Mouse (Mus musculus) hindbrain, embryonic 10.5 days (tissue): ENCODE measurements around the gene Atxn1. TPM values are rescaled to one million over a fixed set of nuclear protein-coding genes. Genes with fewer than 3 reads are reported as not detected.

Experiments used
- DNase-seq: peaks from one replicate; pipeline ENCODE4 v3.0.0-alpha.2; 2017; ENCODE audit warnings: low spot score
- H3K27ac ChIP-seq: fragments of 300-500 bp; sonication (generic); 2 replicates; pipeline ENCODE4 v1.5.1; 2016; ENCODE audit warnings: mild to moderate bottlenecking, moderate library complexity
- H3K27me3 ChIP-seq: fragments of 300-500 bp; sonication (generic); 2 replicates; pipeline ENCODE4 v1.6.1; 2016; ENCODE audit warnings: mild to moderate bottlenecking; ENCODE audit not compliant: poor library complexity, insufficient read depth, severe bottlenecking
- H3K36me3 ChIP-seq: fragments of 300-500 bp; sonication (generic); 2 replicates; pipeline ENCODE4 v1.6.1; 2016; ENCODE audit warnings: mild to moderate bottlenecking, moderate library complexity
- H3K4me1 ChIP-seq: fragments of 300-500 bp; sonication (generic); replicated peaks from 2 replicates; pipeline ENCODE4 v1.6.1; 2016; ENCODE audit warnings: mild to moderate bottlenecking
- H3K4me3 ChIP-seq: fragments of 300-500 bp; sonication (generic); 2 replicates; pipeline ENCODE4 v1.5.1; 2016; ENCODE audit warnings: mild to moderate bottlenecking, moderate library complexity
- H3K9me3 ChIP-seq: fragments of 300-500 bp; sonication (generic); 2 replicates; pipeline ENCODE4 v1.6.1; 2016; ENCODE audit warnings: mild to moderate bottlenecking, moderate library complexity
- WGBS: fragments of 180-500 bp; shearing (Covaris S2); methylation state at CpG from one replicate; pipeline ENCODE4 v1.1.7; 2016; 5-methylcytosine and 5-hydroxymethylcytosine counted together
- polyA plus RNA-seq: library from polyadenylated mRNA; unstranded; fragments of >200 nt; fragmentation: Nextera tagmentation; extraction: Ambion mirVana; gene quantifications from 2 replicates; pipeline ENCODE4 v1.2.1, GENCODE M21; 2016

The Atxn1 gene
- 1.7 and 2.4 TPM in 2 replicates for polyA plus RNA-seq

GRCm38 (mm10) chr13:45964853-45965593 is at the start of gene Atxn1:
Atxn1 (minus strand) TSS chr13:45965008.
- Histone ChIP-seq H3K36me3 (no peaks in the 10 kb centered on the region), H3K4me1 (peaks cover 62% of the 10 kb centered on the region), H3K4me3 (peak within 1 kb of the TSS; percentile 78), H3K27ac (peak within 1 kb of the TSS; percentile 95), H3K27me3 (peaks cover 56% of the 10 kb centered on the region), H3K9me3 (no peaks in the 10 kb centered on the region)
- WGBS: under 1% methylated on average over 53 of the region's 53 CpGs
- peak; percentile 82 for DNase-seq

GRCm38 (mm10) chr13:46011232-46011631 is 46.4 kb upstream of the Atxn1 start:
- peaks cover 22% of the 10 kb centered on the region for H3K4me1 ChIP-seq
- WGBS: 28% methylated on average over 9 of the region's 9 CpGs
- H3K9me3 ChIP-seq: no peaks in the 10 kb centered on the region
- no peaks in the 10 kb centered on the region for H3K36me3 ChIP-seq
- H3K27ac ChIP-seq: no peak overlapping the region
- H3K27me3 ChIP-seq: peaks cover 19% of the 10 kb centered on the region; the same call in 1 of the 2 replicates
- DNase-seq: no peak
- no peak overlapping the region for H3K4me3 ChIP-seq

GRCm38 (mm10) chr13:46010075-46010474 is 45.3 kb upstream of the Atxn1 start:
- H3K4me1 ChIP-seq: peaks cover 29% of the 10 kb centered on the region
- H3K27me3 ChIP-seq: peaks cover 19% of the 10 kb centered on the region; the same call in 1 of the 2 replicates
- DNase-seq: no peak
- H3K27ac ChIP-seq: no peak overlapping the region
- H3K9me3 ChIP-seq: no peaks in the 10 kb centered on the region
- no peak overlapping the region for H3K4me3 ChIP-seq
- no peaks in the 10 kb centered on the region for H3K36me3 ChIP-seq
- WGBS: 84% methylated on average over 12 of the region's 12 CpGs

- Histone ChIP-seq H3K4me1 (peaks cover 29% of the 10 kb centered on the region), H3K27ac (peak overlapping the region; percentile 69; the same call in 1 of the 2 replicates), H3K27me3 (peaks cover 19% of the 10 kb centered on the region; the same call in 1 of the 2 replicates), H3K36me3 (no peaks in the 10 kb centered on the region), H3K4me3 (peak overlapping the region; percentile 39), H3K9me3 (no peaks in the 10 kb centered on the region)
- peak; percentile 46 for DNase-seq
- WGBS: 18% methylated on average over 30 of the region's 30 CpGs
Observed at GRCm38 (mm10) chr13:46008831-46009666, 44.2 kb upstream of the Atxn1 start.

- 21% methylated on average over 4 of the region's 4 CpGs for WGBS
- peak; percentile 49 for DNase-seq
- Histone ChIP-seq H3K9me3 (no peaks in the 10 kb centered on the region), H3K4me3 (peak overlapping the region; percentile 22), H3K27me3 (peaks cover 18% of the 10 kb centered on the region; the same call in 1 of the 2 replicates), H3K4me1 (peaks cover 29% of the 10 kb centered on the region), H3K27ac (peak overlapping the region; percentile 79), H3K36me3 (no peaks in the 10 kb centered on the region)
Observed at GRCm38 (mm10) chr13:46006211-46007102, 41.6 kb upstream of the Atxn1 start.

GRCm38 (mm10) chr13:46005656-46006055 is 40.8 kb upstream of the Atxn1 start:
- Histone ChIP-seq H3K27ac (peak overlapping the region; percentile 79), H3K27me3 (0 out of 2 replicates have a peak, but pooled peaks cover 13% of the 10 kb centered on the region), H3K9me3 (no peaks in the 10 kb centered on the region), H3K36me3 (no peaks in the 10 kb centered on the region), H3K4me1 (peaks cover 26% of the 10 kb centered on the region), H3K4me3 (peak overlapping the region; percentile 22)
- no peak for DNase-seq
- 77% methylated on average over 7 of the region's 7 CpGs for WGBS

GRCm38 (mm10) chr13:46001356-46001755 is 36.5 kb upstream of the Atxn1 start:
- Histone ChIP-seq H3K27me3 (no peaks in the 10 kb centered on the region), H3K4me3 (no peak overlapping the region), H3K9me3 (no peaks in the 10 kb centered on the region), H3K27ac (no peak overlapping the region), H3K36me3 (no peaks in the 10 kb centered on the region), H3K4me1 (peaks cover 8% of the 10 kb centered on the region)
- DNase-seq: no peak
- WGBS: 90% methylated on average over 5 of the region's 5 CpGs

- WGBS: 90% methylated on average over 9 of the region's 9 CpGs
- Histone ChIP-seq H3K36me3 (no peaks in the 10 kb centered on the region), H3K27me3 (no peaks in the 10 kb centered on the region), H3K4me3 (no peak overlapping the region), H3K27ac (no peak overlapping the region), H3K9me3 (no peaks in the 10 kb centered on the region), H3K4me1 (no peaks in the 10 kb centered on the region)
- no peak for DNase-seq
Observed at GRCm38 (mm10) chr13:45992953-45993352, 28.1 kb upstream of the Atxn1 start.

- Histone ChIP-seq H3K27me3 (no peaks in the 10 kb centered on the region), H3K4me3 (no peak overlapping the region), H3K36me3 (no peaks in the 10 kb centered on the region), H3K27ac (no peak overlapping the region), H3K9me3 (no peaks in the 10 kb centered on the region), H3K4me1 (peaks cover 5% of the 10 kb centered on the region; the same call in 1 of the 2 replicates)
- no peak for DNase-seq
- 80% methylated on average over 5 of the region's 5 CpGs for WGBS
Observed at GRCm38 (mm10) chr13:45990486-45990885, 25.7 kb upstream of the Atxn1 start.

- Histone ChIP-seq H3K36me3 (no peaks in the 10 kb centered on the region), H3K9me3 (no peaks in the 10 kb centered on the region), H3K4me1 (no peaks in the 10 kb centered on the region), H3K27ac (no peak overlapping the region), H3K27me3 (no peaks in the 10 kb centered on the region), H3K4me3 (no peak overlapping the region)
- DNase-seq: no peak
- 30% methylated on average over 5 of the region's 5 CpGs for WGBS
Observed at GRCm38 (mm10) chr13:45979246-45979645, 14.4 kb upstream of the Atxn1 start.

- no peak overlapping the region for H3K4me3 ChIP-seq
- WGBS: 29% methylated on average over 1 of the region's 1 CpGs
- peak; percentile 63 for DNase-seq
Observed at GRCm38 (mm10) chr13:45976894-45977293, 12.1 kb upstream of the Atxn1 start.

GRCm38 (mm10) chr13:45974651-45975050 is 9.8 kb upstream of the Atxn1 start:
- no peak for DNase-seq
- Histone ChIP-seq H3K4me3 (no peak overlapping the region), H3K27ac (no peak overlapping the region), H3K9me3 (no peaks in the 10 kb centered on the region), H3K36me3 (no peaks in the 10 kb centered on the region), H3K4me1 (no peaks in the 10 kb centered on the region), H3K27me3 (0 out of 2 replicates have a peak, but pooled peaks cover 3% of the 10 kb centered on the region)
- WGBS: 67% methylated on average over 3 of the region's 3 CpGs

More at GRCm38 (mm10) chr13:45976894-45977293, 12.1 kb upstream of the Atxn1 start:
- H3K9me3 ChIP-seq: no peaks in the 10 kb centered on the region
- H3K4me1 ChIP-seq: no peaks in the 10 kb centered on the region
- H3K36me3 ChIP-seq: no peaks in the 10 kb centered on the region
- H3K27ac ChIP-seq: no peak overlapping the region
- no peaks in the 10 kb centered on the region for H3K27me3 ChIP-seq
